ENCODE assay signal across 25 mouse cellular contexts in the genomic region with DNA sequence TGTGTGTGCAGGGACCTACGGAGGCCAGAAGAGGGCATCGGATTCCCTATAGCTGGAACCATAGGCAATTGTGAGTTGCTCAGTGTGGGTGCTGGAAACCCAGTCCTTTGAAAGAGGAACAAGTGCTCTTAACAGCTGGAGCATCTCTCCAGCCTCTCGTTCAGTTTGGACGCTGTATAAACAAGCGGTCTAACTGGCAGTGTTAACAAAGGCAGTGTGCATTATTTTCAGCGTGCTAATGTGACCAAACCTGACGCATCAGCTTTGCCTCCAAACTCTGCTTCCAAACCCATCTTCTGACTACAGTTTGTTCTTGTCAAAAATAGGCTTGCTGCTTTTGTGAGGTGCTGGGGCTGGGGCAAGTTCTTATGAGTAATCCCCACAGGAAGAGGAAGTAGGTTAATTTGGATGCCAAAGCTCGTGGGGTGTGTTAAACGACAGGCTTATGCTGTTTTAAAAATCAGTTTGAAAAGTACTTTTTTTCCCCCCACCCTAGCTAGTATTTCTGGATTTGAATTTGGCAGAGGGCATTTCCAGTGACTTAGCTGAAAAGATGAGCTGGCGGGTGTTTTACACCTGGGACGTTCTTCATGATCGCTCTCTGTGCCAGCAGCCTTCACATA. TPM values are rescaled to one million over a fixed set of nuclear protein-coding genes. Genes with fewer than 3 reads are reported as not detected.
DNase-seq lines count a peak whose midpoint lies in the region; ATAC-seq and TF ChIP-seq lines count a peak whose summit lies in the region.
"Had no signal": no experiment of that assay in that cellular context is flagged by ENCODE, and none has a peak within 500 bp of the region (broad histone marks: within the 10 kb centered on the region; RNA-seq: fewer than 3 reads in every experiment).

No protein-coding gene starts in this region.

- no peak overlapping the region for H3K4me2 ChIP-seq in lung, embryonic 14.5 days
- H3K4me2 ChIP-seq: embryonic facial prominence, embryonic 15.5 days; forebrain, embryonic 15.5 days; heart, embryonic 12.5 days; limb, embryonic 13.5 days; liver, embryonic 12.5 days had no signal

- peak; percentile 73 for ATAC-seq in lung, embryonic 14.5 days (ENCODE audit: insufficient read depth)
- peak; percentile 44; the same call in 1 of the 2 replicates for ATAC-seq in megakaryocyte progenitor cell, adult 5-6 weeks (replicated peaks; ENCODE audit: poor library complexity)
- ATAC-seq: forebrain, embryonic 15.5 days; hindbrain, postnatal 0 days; intestine, embryonic 16.5 days; liver, embryonic 12.5 days had no signal

- TF ChIP-seq CTCF in lung, embryonic 14.5 days (IDR thresholded peaks at IDR 0.05; ENCODE audit: low read depth) = no peak
- no peak for TF ChIP-seq CTCF in lung, adult 2 months (IDR thresholded peaks at IDR 0.05; ENCODE audit: insufficient read depth, low read length)
- no peak for TF ChIP-seq CTCF in cerebellum, adult 2 months (IDR thresholded peaks at IDR 0.05; ENCODE audit: borderline replicate concordance, insufficient read depth, low read depth, low read length)

- no peaks in the 10 kb centered on the region for H3K36me3 ChIP-seq in lung, embryonic 14.5 days (ENCODE audit: insufficient read depth)
- H3K36me3 ChIP-seq: embryonic facial prominence, embryonic 15.5 days; forebrain, embryonic 15.5 days; heart, embryonic 12.5 days; limb, embryonic 13.5 days; liver, embryonic 12.5 days had no signal

- TF ChIP-seq POLR2A in lung, adult 2 months (IDR thresholded peaks at IDR 0.05; ENCODE audit: borderline replicate concordance, extremely low read depth, low read depth, low read length) = no peak
- no peak for TF ChIP-seq POLR2A in cerebellum, adult 2 months (IDR thresholded peaks at IDR 0.05; ENCODE audit: borderline replicate concordance, insufficient read depth, low read length)

- H3K27ac ChIP-seq in lung, embryonic 14.5 days (ENCODE audit: low read depth) = no peak overlapping the region
- H3K27ac ChIP-seq in cerebellum, adult 2 months (ENCODE audit: insufficient read depth, low read length) = no peak overlapping the region
- H3K27ac ChIP-seq: embryonic facial prominence, embryonic 15.5 days; forebrain, embryonic 15.5 days; hindbrain, postnatal 0 days; layer of hippocampus, adult 2 months; limb, embryonic 13.5 days; liver, embryonic 12.5 days had no signal

- H3K4me3 ChIP-seq in lung, embryonic 14.5 days (ENCODE audit: low read depth, low read length) = no peak overlapping the region
- H3K4me3 ChIP-seq in lung, adult 2 months (replicated peaks; ENCODE audit: extremely low read depth, low read depth, low read length) = no peak overlapping the region
- no peak overlapping the region for H3K4me3 ChIP-seq in cerebellum, adult 2 months (replicated peaks; ENCODE audit: insufficient read depth, low read depth, low read length)
- H3K4me3 ChIP-seq: embryonic facial prominence, embryonic 15.5 days; forebrain, embryonic 15.5 days; heart, embryonic 12.5 days; layer of hippocampus, adult 2 months; limb, embryonic 13.5 days; liver, embryonic 12.5 days had no signal

- H3K4me1 ChIP-seq in lung, embryonic 14.5 days (ENCODE audit: insufficient read depth) = no peaks in the 10 kb centered on the region
- no peaks in the 10 kb centered on the region for H3K4me1 ChIP-seq in lung, adult 2 months (ENCODE audit: control insufficient read depth, insufficient read depth, low read length)
- no peaks in the 10 kb centered on the region for H3K4me1 ChIP-seq in cerebellum, adult 2 months (ENCODE audit: control insufficient read depth, insufficient read depth, low read length)
- H3K4me1 ChIP-seq: embryonic facial prominence, embryonic 15.5 days; forebrain, embryonic 15.5 days; liver, embryonic 12.5 days had no signal

- no peaks in the 10 kb centered on the region for H3K9me3 ChIP-seq in lung, embryonic 14.5 days (ENCODE audit: low read depth, low read length)
- H3K9me3 ChIP-seq: embryonic facial prominence, embryonic 15.5 days; forebrain, embryonic 15.5 days; limb, embryonic 13.5 days; liver, embryonic 12.5 days had no signal

- no peaks in the 10 kb centered on the region for H3K27me3 ChIP-seq in lung, embryonic 14.5 days (ENCODE audit: insufficient read depth, low read length)
- no peaks in the 10 kb centered on the region for H3K27me3 ChIP-seq in cerebellum, adult 2 months (ENCODE audit: control insufficient read depth, insufficient read depth, low read length)
- H3K27me3 ChIP-seq: embryonic facial prominence, embryonic 15.5 days; forebrain, embryonic 15.5 days; heart, embryonic 12.5 days; limb, embryonic 13.5 days; liver, embryonic 12.5 days had no signal

- DNase-seq in lung, embryonic 14.5 days = peak; percentile 67
- no peak for DNase-seq in lung, adult 2 months
- DNase-seq in right cerebral cortex, adult 18-20 months = peak; percentile 35
- no peak for DNase-seq in right cerebral cortex, postnatal 4 days
- DNase-seq in brain, adult 2 months (ENCODE audit: low read depth, low spot score) = peak; percentile 73
- no peak for DNase-seq in adrenal gland, postnatal 36 days
- no peak for DNase-seq in cerebellum, adult 2 months
- DNase-seq: cerebellum, adult 8-10 months; gastrocnemius, postnatal 14 days; heart, adult 18-20 months; heart, postnatal 10 days; kidney, adult 9 months; kidney, postnatal 14 days; right cerebral cortex, postnatal 25 days; thymus, adult 18-20 months; thymus, postnatal 36 days had no signal

- WGBS in lung, embryonic 14.5 days = 64% methylated on average over 12 of the region's 12 CpGs
- WGBS in lung, adult 2 months = 60% methylated on average over 12 of the region's 12 CpGs
- 92% methylated on average over 12 of the region's 12 CpGs for WGBS in cerebellum, adult 2 months

- no peak overlapping the region for H3K9ac ChIP-seq in lung, embryonic 14.5 days
- H3K9ac ChIP-seq: embryonic facial prominence, embryonic 15.5 days; forebrain, embryonic 15.5 days; heart, embryonic 12.5 days; limb, embryonic 13.5 days; liver, embryonic 12.5 days had no signal

RNA-seq across cellular contexts. Expression of gene Ptpn3, which starts 32.4 kb away (rescaled TPM):
- polyA plus RNA-seq in lung, embryonic 14.5 days (2014; fragmentation: Nextera tagmentation; extraction: Ambion mirVana) = 4.4 and 4.9 TPM in 2 replicates
- 7.8 and 10.8 TPM in 2 replicates for polyA plus RNA-seq in lung, adult 2 months (2012; rRNA removed)
- total RNA-seq in megakaryocyte progenitor cell, adult 5-6 weeks (2015) = 1.8 and 2.6 TPM in 2 replicates
- total RNA-seq in megakaryocyte progenitor cell, adult 5-6 weeks (2017) = 2.2 and 3.9 TPM in 2 replicates
- 10 to 100 TPM; 22.8 to 35.6 TPM for total RNA-seq in adrenal gland, postnatal 36 days (2021)
- 13.5 and 14.6 TPM in 2 replicates for polyA plus RNA-seq in cerebellum, adult 2 months (2012; rRNA removed)

Comparison
In these comparisons a context has a peak if more than half of its experiments do, and no peak if none do; other contexts are left out.
1. DNase-seq: peak in lung, embryonic 14.5 days (single experiment), right cerebral cortex, adult 18-20 months (single experiment) and brain, adult 2 months (single experiment); none in lung, adult 2 months (single experiment), right cerebral cortex, postnatal 4 days (single experiment), adrenal gland, postnatal 36 days (0 of 2) and cerebellum, adult 2 months (0 of 2).